Mouse (Mus musculus): ENCODE results near the gene Pde4b.

Gene Pde4b

GRCm38 (mm10) chr4:102534049-102534730 lies 446.8 kb downstream of the Pde4b start:
- DNase-seq (ENCODE audit: low read depth, low spot score): no peak

DNA sequence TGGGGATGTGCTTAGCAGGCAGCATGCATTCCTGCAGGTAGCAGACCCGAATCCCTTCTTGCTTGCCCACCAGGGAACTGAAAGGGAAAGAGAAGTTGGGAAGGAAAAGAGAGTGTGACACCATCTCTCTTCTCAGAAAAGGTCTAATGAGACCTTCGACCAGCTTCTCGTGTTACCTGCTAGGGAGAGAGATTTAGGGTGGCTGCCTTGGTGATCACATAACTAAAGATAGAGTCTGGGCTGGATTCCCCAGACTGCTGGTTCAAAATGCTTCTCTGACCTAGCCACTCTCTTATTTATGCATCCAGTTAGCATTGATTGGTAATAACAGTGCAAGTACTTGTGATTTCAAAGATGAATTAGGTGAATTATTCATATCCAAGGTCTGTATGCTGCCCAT lies 448.5 kb downstream of the Pde4b start:
- no peak for DNase-seq (ENCODE audit: low read depth, low spot score)

DNA sequence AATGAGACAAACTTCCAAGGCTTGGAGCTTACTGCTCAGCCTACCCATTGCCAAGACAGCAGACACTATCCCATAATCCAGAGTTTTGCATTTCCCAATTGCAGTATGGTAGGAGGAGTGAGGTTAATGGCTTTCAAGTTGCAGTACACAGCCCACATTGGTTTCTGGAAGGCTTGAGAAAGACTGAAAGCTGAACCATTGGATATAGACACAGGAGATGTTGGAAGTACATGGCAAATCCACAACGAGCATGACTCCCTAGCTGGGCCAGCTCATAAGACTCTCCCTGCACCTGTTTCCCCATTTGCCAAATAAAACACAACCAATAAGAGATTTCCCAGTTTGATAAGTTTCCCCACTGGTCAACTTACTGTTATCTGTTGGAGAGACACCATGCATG lies 450.9 kb downstream of the Pde4b start:
- no peak for DNase-seq (ENCODE audit: low read depth, low spot score)

- no peak for DNase-seq (ENCODE audit: low read depth, low spot score)
Measured at GRCm38 (mm10) chr4:102538793-102539192, 451.4 kb downstream of the Pde4b start.

DNA sequence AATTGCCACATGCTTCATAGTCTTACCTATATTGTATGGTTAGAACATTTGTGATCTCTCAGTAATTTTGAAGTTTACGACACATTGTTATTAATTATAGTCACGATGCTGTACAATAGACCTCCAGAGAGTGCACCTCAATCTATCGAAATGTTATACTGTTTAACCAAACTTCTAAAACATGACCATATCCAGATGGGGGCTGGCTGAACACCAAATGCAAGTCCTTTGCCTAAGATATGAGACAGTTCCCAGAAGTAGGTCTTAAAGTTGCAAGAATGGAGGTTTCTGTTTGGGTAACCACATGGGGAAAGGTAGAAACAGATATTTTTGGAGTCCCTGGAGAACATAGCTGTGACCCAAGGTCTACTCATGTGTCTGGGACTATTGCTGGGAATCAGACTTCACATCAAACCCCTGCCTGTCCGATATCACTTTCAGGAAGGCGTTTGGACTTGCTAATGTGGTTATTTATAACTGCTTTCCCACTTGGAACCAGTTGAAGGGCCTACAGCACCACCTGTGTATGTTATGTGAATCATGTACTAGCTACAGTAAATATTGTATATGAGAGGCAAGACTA lies 452.3 kb downstream of the Pde4b start:
- no peak for DNase-seq (ENCODE audit: low read depth, low spot score)

DNA sequence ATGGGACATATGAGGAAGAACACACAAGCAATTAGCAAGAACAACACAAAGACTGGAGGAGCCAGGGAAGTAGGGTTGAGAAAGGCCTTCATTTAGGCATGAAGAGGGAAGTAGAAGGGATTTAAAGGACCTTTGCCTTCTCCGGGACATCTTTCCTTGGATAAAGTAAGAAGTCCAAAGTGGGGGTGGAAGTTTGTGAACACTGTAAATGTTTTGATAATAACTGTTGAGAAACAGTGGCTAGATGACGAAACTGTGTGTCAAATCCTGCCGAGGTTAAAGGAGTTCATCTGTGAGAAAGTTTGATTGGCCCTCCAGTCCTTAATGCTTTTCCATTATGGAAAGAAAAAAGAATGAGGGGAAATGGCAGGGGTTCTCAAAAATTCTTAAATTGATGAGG lies 455.6 kb downstream of the Pde4b start:
- no peak for DNase-seq (ENCODE audit: low read depth, low spot score)

DNA sequence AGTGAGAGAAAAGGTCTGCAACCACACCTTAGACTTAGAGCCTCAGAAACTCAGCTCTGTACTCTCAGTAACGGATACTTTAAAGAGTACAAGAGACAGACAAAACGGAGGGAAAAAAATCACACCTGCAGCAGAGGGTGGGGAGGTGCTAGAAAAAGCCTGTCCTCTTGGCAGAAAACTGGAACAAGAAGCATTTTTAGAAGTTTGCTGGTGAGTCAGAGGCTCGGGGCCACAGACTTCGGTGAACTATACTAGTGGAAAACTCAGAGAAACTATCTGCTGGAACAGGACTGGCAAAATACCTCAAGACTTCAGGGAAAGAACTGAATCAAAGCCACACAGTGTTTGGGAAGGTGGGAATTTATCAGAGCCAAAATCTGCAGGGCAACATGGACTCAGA lies 457.9 kb downstream of the Pde4b start:
- DNase-seq (ENCODE audit: low read depth, low spot score): no peak

DNA sequence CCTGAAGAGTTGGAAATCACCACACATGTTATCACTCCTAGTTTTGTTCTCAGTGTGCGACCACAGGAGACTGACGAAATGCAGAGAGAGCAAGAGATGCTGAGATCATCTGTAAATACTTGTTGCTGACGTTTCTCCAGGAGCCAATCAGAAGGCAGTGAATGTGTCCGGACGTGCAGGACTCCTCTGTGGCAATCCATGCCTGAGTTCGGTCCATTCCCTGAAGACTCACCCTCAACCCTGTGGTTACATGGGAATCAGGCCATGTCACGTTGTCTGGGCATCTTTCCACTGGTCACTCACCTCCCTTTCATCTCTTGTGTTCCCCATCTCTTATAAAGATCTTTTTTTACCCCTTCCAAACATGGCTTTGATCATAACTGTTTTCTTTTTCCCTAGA lies 468.2 kb downstream of the Pde4b start:
- no peak for DNase-seq (ENCODE audit: low read depth, low spot score)

DNA sequence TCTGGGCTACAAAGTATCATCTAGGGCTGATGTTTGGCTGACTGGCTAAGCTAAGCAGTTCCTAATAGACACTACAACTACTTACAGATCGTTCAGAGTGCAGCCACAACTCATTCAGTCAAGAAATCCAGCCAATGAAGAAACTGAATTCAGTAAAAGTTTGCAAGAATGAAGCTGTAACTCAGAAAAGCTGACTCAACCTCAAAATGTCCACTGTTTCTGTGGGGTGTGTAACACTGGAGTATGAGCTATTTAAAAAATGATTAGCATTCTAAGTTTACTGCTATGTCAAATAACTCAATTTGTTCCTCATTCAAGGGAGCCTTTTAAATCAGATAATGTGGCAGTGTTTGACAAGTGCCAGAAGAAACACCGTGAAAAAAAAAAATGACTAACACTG lies 469.7 kb downstream of the Pde4b start:
- no peak for DNase-seq (ENCODE audit: low read depth, low spot score)

DNA sequence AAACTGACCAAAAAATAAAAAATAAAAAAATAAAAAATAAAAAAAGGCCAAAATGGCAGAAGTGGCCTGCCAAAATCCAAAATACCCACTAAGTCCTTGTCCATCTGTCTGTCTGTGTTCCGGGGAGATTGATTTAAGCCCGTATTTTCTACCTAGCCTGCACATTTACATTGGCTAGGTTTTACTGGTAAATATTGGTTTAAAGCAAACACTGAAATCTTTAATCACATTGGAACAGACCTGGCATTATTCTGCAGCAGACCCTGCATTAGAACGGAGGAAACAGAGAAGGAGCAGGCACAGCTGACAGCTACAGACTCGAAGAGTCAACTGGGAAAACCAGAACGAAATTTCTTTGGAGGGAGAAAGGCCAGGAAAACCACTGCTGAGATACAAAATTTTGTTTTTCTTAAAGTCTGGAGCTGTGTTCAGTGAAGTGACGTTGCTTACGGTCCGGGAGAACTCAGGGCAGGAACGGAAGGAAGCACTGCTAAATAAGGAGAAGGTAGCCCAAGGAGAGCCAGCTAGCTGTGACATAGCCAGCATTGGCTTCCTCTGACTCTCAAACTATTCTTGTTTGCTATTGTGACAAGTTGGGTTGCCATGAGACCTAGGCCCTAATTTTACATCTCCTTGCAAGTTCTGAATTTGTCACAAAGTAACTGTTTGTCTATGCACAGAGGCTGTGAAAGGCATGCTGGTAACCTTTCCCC lies 470.3 kb downstream of the Pde4b start:
- DNase-seq (ENCODE audit: low read depth, low spot score): no peak

DNA sequence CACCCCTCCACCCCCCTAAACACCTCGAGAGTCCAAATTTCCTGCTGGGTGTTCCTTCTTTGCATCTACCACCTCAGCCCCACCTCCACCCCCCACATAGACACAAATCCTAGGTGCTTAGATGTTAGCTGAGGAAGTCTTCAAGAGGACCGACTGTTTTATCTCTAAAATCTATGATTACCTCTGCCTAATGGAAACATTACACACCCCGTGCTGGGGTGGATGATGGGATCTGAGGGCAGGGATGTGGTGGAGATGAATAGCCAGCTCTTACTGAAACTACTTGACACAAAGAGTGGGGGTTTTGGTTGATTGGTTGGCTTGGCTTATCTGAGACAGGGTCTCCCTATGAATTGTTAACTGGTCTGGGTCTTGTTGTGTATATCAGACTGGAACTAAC lies 471.0 kb downstream of the Pde4b start:
- no peak for DNase-seq (ENCODE audit: low read depth, low spot score)

GRCm38 (mm10) chr4:102560676-102561280 lies 473.4 kb downstream of the Pde4b start:
- no peak for DNase-seq (ENCODE audit: low read depth, low spot score)

- DNase-seq (ENCODE audit: low read depth, low spot score): no peak
Measured at GRCm38 (mm10) chr4:102563273-102563855, 476.0 kb downstream of the Pde4b start.

DNA sequence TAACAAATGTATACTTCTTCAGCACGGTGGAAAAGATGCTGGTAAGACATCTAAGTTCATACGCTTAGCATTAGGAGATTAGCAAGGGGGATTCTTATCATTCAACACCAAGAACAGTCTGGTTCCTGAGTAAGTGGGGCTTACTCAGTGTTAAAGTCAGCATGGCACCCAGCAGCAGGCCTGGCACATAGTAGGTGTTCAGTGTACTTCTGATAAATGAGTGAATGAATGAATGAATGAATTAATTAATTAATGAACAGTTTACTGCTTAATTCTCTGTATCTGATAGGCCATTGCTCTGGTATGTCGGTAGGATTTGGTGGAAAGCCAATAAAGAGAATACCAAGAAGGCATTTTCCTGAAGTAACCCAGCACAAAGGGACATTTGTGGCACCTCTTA lies 476.9 kb downstream of the Pde4b start:
- DNase-seq (ENCODE audit: low read depth, low spot score): no peak

DNA sequence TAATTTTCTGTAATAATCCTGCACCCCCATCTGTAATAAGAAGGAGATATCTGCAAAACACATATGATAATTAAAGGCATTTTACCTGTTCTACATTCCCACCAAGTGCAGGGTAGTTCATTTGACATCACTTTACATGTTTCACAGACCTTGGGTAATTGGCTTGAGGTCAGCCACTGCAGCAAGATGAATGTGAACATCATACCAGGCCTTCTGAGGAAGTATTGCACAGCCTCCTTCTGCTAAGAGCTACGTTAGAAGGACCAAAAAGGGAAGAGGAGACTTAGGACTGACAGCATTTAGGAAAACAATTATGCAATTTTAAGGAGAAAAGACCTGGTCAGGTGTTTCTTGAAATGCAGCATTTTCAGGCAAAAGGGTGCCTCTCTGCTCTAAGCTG lies 479.1 kb downstream of the Pde4b start:
- DNase-seq (ENCODE audit: low read depth, low spot score): no peak

DNA sequence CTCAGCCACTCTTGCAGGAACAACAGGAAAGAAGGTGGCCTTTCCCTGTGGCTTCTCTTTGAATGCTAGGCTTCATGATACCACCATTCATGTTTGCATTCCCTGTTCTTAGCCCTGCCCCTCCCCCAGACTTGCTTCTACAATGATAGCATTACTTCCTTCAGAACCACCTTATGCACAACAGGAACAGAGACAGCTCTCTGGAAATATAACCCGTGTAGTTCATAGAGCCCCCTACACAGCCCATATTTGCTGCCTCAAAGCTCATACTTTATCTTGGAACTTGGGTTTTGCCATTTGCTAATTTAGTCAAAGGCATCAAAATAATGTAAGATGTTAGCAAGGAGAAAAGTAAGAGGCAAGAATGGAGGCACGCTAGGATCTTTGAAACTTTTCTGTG lies 479.8 kb downstream of the Pde4b start:
- no peak for DNase-seq (ENCODE audit: low read depth, low spot score)

DNA sequence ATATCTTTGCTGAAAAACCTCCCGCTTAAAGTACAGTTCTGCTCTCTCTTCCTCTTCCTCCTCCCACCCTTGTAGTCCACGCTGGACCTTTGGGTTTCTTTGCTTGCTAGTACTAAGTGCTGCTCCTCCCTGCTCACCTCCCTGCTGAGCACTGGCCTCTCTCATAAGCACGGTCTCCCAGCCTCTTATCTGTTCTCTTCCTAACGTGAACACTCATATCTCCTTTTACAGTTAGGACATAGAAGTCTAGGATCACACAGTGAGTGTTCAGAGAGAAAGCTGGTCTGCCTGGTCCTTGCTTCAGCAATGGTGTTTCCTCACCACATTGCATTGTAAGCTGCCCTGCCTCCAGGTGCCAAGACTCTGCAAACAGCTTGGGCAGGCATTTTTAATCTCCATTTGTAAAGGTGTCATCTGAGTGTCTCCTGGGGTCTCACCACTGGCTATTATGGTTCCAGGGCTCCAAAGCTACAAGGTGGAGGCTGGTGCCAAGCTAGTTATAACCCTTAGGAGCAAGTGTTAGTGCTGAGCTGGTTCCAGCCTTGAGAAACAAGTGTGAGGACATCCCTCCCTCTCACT lies 480.4 kb downstream of the Pde4b start:
- DNase-seq (ENCODE audit: low read depth, low spot score): no peak

- no peak for DNase-seq (ENCODE audit: low read depth, low spot score)
Measured at GRCm38 (mm10) chr4:102568591-102568990, 481.2 kb downstream of the Pde4b start.

DNA sequence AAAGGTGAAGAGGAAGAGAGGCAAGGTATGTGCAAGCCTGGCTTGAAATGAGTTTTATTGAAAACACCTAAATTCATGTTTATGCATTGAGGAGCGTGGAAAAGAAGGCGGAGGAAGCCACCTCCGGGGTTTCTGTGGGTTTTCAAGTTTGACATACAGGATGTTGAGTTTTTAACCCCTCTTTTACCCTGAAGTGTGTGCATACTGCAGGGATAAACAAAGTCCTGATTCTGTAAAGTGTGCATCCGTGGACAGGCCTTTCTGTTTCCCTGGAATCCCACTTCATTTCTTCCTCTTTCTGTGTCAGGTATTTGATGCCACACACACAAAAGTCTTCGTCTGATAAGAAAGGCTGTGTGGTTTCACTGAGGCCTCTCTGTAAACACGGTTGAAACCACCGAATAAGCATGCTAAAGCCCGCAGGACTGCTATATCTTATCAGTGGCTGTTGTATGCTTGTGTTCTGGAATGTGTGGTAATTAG lies 481.8 kb downstream of the Pde4b start:
- DNase-seq (ENCODE audit: low read depth, low spot score): no peak

- peak; percentile 58 for DNase-seq (ENCODE audit: low read depth, low spot score)
Measured at GRCm38 (mm10) chr4:102569950-102570765, 482.8 kb downstream of the Pde4b start.

Measured in mesoderm, embryonic 11.5 days (tissue).